Mouse (Mus musculus) adipocyte (in vitro differentiated cells): ENCODE measurements at regions not wholly inside any gene's neighbourhood (a gene's known extent, or its start where the extent isn't known, plus 50 kb on each side); places are given as distances from the start of the nearest gene placed in this dataset.

Experiments used
- DNase-seq: peaks from one replicate; pipeline ENCODE4 v3.0.0-alpha.2; 2016; ENCODE audit warnings: low spot score

DNA sequence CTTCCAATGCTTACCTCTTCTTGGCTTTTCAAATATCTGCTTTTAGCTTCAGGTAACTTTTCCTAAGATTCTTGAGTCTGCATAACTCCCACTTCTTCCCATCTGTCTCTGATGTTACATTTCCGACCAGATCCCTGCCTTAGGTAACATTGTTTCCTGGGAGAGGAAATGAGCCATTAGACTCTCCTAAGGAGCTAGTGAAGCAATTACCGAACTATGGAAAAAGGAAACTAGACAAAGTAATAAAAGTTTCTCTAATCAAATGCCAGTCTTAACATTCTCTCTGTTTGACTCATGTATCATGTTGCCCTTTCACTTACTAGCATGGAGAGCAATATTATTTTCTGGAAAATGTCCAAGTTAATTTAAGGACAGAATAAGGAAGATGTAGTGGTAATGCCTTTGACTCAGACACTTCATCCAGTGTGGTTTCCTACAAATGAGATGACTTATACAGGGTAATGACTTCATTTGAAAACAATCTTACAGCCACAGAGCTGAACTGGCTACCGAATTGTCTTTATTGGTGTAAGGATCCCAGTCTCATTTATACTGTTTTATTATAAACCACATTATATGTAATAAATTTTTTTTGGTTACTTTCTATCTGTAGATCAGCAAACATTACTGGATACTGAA is 263.8 kb upstream of the Fam84a start:
- no peak for DNase-seq

DNA sequence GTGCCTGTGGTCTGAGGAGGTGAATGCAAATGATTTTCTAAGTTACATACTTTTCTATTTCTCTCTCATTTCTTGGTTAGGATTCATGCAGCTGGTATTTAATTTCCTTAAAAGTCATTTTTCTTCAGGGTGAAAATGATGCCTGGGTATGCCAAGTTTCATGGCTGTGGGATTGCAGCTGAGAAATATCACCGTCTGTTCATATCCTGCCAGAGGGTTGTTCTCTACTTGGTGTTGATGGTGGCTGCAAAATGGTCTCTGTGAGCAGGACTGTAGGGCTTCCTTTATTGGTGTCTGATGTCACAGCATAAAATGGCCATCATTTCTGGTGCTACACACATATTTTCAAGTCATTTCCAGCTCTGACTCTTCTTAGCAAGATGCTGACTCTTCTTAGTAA is 259.2 kb upstream of the Fam84a start:
- no peak for DNase-seq

DNA sequence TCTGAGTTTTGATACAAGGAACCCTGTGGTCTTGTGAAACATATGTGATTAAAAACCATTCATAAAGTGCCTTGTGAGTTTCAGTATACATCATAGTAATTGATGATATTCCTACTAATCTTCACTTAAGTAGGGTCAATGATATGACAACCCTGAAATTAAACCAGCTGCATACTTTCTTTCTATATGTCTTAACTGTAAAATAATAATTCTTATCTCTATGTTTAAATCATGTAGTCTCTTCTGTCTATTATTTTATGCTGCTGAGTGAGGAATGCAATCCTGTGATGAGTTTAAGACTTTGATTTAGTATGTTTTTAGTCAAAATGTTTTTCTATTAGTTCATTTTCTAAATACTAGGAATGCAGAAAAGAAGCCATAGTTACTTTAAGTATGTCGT is 253.9 kb upstream of the Fam84a start:
- no peak for DNase-seq

DNA sequence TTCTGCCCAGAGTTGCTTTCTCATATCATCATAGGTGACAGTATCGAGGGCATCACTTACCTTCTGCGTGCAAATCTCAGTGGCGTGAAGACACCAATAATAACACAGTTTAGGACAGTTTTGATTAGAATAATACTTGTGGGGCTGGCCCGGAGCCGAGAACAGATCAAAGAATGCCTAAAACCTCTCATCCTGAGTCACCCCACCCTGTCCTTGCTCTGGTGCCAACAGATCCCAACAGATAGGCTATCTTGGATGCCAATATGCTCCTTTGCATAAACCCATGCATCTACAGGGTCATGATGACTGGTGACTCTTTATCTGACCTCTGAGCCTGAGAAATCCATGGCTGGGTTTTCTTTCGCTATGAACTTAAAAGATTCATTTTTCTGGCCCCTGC is 224.4 kb upstream of the Fam84a start:
- DNase-seq, result no peak

- DNase-seq, result no peak
These were observed 186.5 kb upstream of the Fam84a start for GRCm38 (mm10) chr12:14338244-14338799.

- no peak for DNase-seq
These were observed 186.0 kb upstream of the Fam84a start for GRCm38 (mm10) chr12:14337813-14338212.

GRCm38 (mm10) chr12:14318693-14319092 is 166.8 kb upstream of the Fam84a start:
- DNase-seq, result peak; percentile 8

GRCm38 (mm10) chr12:14316392-14316791 is 164.5 kb upstream of the Fam84a start:
- DNase-seq, result no peak

GRCm38 (mm10) chr12:14315780-14316179 is 163.9 kb upstream of the Fam84a start:
- peak; percentile 65 for DNase-seq

DNA sequence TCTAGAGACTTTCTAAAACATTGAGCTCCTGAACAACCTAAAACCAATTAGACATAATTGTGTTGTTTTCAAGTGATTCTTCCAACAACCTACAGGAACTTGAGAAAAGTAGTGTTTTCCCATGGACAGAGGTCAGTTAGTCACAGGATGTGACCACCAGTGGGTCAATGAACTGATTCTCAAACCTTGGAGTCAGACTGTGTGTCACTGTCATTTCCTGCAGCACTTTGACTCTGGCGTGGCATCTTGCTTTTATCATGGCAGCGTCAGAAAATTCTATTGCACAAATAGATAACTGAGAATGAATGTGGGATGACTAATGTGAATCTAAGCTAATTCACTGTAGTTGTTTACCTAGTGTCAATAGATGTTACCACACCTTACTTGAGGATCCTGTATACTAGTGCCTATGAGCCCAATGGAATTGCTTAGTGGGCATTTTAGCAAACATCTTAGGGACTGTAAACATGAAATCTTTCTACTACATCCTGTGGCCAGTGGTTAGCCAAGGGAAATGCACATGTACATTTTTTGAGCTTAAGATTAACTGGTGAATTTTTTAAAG is 150.6 kb upstream of the Fam84a start:
- DNase-seq, result no peak

DNA sequence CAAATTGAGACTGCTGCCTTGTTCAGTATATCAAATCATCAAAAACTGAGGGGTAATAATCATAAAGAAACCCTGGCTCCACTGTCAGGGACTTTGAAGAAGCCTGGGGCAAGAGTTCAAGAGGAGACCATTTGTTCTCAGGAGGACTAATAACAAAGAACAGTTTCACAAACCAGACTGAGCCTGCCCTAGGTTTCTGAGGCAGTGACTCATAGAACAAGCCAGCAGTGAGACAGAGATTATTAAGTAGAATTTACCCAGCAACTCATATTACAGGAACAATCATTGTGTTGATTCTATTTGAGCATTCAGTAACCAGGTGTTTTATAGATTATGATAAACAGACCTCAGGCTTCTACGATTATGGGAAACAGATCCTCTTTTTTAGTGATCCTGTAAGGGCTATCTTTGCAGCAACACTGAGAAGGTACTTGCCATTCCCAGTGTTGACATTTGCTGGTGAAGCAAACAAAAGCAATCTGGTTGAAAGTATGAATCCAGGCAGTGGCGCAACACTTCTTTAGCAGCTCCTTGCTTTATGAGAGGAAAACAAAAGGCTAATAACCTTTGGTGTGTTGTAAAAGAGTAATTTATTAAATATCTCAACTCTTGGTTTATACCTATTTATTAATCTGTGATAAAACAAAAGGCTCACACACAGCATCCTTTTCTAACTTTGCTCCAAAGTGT is 150.0 kb upstream of the Fam84a start:
- DNase-seq, result peak; percentile 21

GRCm38 (mm10) chr12:14292083-14292482 is 140.2 kb upstream of the Fam84a start:
- no peak for DNase-seq

- no peak for DNase-seq
These were observed 135.8 kb upstream of the Fam84a start for GRCm38 (mm10) chr12:14287657-14288056.

DNA sequence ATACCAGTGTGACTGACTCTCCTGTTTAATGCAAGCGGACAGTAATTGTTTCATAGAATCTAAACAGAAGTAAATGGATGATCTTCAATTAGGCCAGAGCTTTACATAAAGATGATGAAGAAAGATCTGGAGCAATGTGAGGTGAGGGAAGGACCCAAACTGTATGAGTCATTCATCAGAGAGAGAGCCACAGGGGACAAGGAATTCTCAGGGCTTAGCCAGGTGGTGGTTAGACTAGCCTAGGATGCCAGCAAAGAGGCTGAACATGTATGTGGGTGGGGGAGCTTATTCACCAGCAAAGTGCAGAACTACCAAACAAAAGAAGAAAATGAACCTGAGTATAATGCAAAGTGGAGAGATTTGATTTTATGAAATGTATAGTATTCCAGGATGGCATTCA is 134.8 kb upstream of the Fam84a start:
- DNase-seq, result no peak

GRCm38 (mm10) chr12:14285870-14286535 is 134.1 kb upstream of the Fam84a start:
- DNase-seq, result no peak

DNA sequence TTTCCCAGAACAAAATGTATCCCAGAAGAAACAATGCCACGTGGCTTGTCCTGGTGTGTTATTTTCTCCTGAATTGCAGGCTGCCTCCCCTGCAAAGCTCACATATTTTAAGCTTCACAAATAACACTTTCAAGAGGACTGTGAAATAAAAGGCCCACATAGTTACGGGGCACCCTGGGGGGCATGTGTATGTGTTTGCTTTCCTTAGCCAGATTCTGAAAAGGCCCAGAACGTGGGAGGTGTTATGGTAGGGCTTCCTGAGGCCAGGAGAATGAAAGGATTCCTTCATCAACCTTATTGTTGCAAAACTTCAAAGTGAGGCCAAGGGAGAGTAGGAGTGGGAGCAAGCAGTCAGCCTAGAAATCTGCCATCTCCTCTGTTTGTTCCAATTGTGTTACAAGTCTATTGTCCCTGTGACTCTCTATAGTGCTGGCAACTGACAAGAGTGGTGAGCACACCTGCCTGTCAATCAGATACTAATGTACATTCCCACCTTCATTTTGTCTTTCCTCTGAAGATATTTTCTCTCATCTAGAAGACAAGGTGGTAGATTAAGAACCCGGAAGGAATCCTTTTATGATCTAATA is 131.3 kb upstream of the Fam84a start:
- DNase-seq, result no peak

GRCm38 (mm10) chr12:14275265-14275664 is 123.4 kb upstream of the Fam84a start:
- no peak for DNase-seq

DNA sequence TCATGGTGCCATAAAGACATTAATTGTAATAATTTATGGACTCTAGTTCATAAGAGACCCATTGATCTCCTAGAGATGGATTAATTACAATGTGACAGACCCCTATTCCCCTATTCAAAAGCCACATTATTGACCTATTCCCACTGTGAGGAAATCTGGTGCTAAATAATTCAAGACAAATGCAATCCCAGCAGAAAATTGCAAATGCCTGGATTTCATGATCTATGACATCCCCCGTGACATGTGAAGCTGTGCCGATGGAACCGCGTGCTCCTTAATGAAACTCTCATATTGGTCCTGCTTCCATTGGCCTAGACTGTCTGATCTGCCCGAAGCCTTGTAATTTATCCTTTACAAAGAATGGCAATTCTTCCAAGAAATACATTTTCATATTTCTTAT is 122.9 kb upstream of the Fam84a start:
- no peak for DNase-seq

DNA sequence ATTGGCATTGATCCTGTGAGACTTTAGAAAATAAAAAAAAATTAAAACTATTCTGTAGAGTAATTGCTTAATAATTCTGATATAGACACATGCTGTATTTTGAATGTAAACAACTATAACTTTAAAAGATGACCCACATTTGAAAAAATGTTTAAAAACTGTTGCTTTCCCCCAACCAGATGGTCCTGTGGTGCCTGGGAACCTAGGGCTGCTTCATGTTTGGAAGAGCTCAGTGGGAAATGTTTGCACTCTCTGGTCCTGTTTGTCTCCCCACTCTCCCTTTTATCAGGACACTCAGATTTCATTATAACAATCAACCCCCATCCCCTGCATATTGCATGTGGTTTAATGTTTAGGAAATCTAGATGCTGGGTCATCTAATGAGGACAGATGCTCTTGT is 119.4 kb upstream of the Fam84a start:
- DNase-seq, result no peak

- no peak for DNase-seq
These were observed 109.2 kb upstream of the Fam84a start for GRCm38 (mm10) chr12:14261102-14261501.

DNA sequence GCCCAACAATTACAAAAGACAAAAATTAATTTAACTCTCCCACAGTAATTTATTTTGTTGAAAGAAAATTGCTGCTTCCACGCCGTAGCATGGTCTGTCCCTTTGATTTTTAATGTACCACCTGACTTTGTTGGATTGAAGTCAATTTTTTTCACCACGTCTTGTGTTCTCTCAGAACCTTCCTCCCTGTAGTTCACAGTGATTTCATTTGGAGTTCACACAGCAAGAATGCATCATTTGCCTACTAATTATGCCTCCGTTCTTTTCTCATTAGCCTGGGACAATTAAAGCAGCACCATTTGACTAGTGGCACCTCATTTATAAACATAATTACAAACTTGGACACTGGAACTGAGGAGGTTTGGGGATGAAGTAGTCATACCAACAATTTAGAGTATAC is 108.4 kb upstream of the Fam84a start:
- no peak for DNase-seq

DNA sequence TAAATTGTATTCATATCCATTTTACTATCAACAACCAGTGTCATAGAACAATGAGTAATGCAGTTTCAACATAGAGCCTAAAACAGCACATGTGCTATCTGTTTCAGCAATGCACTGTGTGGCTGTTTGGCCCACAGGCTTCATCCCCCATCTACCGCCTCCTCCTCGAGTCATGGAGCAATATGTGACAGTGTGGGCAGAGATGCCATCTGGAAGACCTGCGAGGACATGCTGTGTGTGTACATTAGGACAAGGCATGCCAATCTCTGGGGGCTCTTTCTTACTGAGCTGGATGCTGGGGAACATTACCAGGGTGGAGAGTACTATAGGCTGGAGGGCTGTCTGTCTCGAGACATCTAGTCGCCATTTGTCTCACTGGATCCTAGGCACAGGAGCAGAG is 101.5 kb upstream of the Fam84a start:
- DNase-seq, result no peak
